Mouse (Mus musculus) stomach, embryonic 16.5 days (tissue): ENCODE measurements around the gene Fam124b. TPM values are rescaled to one million over a fixed set of nuclear protein-coding genes. Genes with fewer than 3 reads are reported as not detected.

ENCODE experiments used
- ATAC-seq: fragments of 200-750 bp; cut with Nextera tagmentation; 2 replicates; pipeline ENCODE4 v1.8.0; 2017; ENCODE audit warnings: moderate number of reproducible peaks, moderate TSS enrichment; ENCODE audit not compliant: insufficient read depth, low FRiP score
- H3K27ac ChIP-seq: fragments of 300-500 bp; sonication (generic); 2 replicates; pipeline ENCODE4 v1.5.1; 2014; ENCODE audit warnings: low read length
- H3K27me3 ChIP-seq: fragments of 300-500 bp; sonication (generic); 2 replicates; pipeline ENCODE4 v1.6.1; 2014; ENCODE audit warnings: low read length, control low read depth, mixed read lengths; ENCODE audit not compliant: control insufficient read depth, insufficient read depth
- H3K36me3 ChIP-seq: fragments of 300-500 bp; sonication (generic); 2 replicates; pipeline ENCODE4 v1.6.1; 2014; ENCODE audit warnings: low read length; ENCODE audit not compliant: control insufficient read depth, insufficient read depth
- H3K4me1 ChIP-seq: fragments of 300-500 bp; sonication (generic); 2 replicates; pipeline ENCODE4 v1.6.1; 2014; ENCODE audit warnings: low read length, control low read depth, mixed read lengths; ENCODE audit not compliant: control insufficient read depth, insufficient read depth
- H3K4me2 ChIP-seq: fragments of 300-500 bp; sonication (generic); 2 replicates; pipeline ENCODE4 v1.6.1; 2014; ENCODE audit warnings: low read depth, low read length, mixed read lengths
- H3K4me3 ChIP-seq: fragments of 300-500 bp; sonication (generic); replicated peaks from 2 replicates; pipeline ENCODE4 v1.5.1; 2014; ENCODE audit warnings: mild to moderate bottlenecking, low read length
- H3K9ac ChIP-seq: fragments of 300-500 bp; sonication (generic); 2 replicates; pipeline ENCODE4 v1.6.1; 2014; ENCODE audit warnings: low read length
- H3K9me3 ChIP-seq: fragments of 300-500 bp; sonication (generic); replicated peaks from 2 replicates; pipeline ENCODE4 v1.6.1; 2016; ENCODE audit warnings: low read length, control low read depth; ENCODE audit not compliant: control insufficient read depth
- WGBS: fragments of 180-500 bp; shearing (Covaris S2); extraction: QIAGEN DNeasy Blood & Tissue Kit; methylation state at CpG from one replicate; pipeline ENCODE4 v1.1.7; 2014; 5-methylcytosine and 5-hydroxymethylcytosine counted together
- polyA plus RNA-seq: library from polyadenylated mRNA; unstranded; fragments of >200 nt; fragmentation: Nextera tagmentation; extraction: Ambion mirVana; gene quantifications from 2 replicates; pipeline ENCODE4 v1.2.1, GENCODE M21; 2015

Fam124b gene
- polyA plus RNA-seq, 1 experiment from 2014 or later: 0.71 TPM

GRCm38 (mm10) chr1:80239481-80239880, 21.2 kb upstream of the Fam124b start:
- Histone ChIP-seq H3K9me3 (no peaks in the 10 kb centered on the region), H3K4me2 (no peak overlapping the region), H3K27me3 (no peaks in the 10 kb centered on the region), H3K9ac (no peak overlapping the region), H3K4me3 (no peak overlapping the region), H3K4me1 (no peaks in the 10 kb centered on the region), H3K36me3 (no peaks in the 10 kb centered on the region), H3K27ac (no peak overlapping the region)
- no peak for ATAC-seq
- 72% methylated on average over 11 of the region's 11 CpGs for WGBS

GRCm38 (mm10) chr1:80236951-80237702, 18.9 kb upstream of the Fam124b start:
- Histone ChIP-seq H3K4me1 (no peaks in the 10 kb centered on the region), H3K27me3 (no peaks in the 10 kb centered on the region), H3K27ac (no peak overlapping the region), H3K36me3 (no peaks in the 10 kb centered on the region), H3K9ac (no peak overlapping the region), H3K4me2 (no peak overlapping the region), H3K4me3 (no peak overlapping the region), H3K9me3 (no peaks in the 10 kb centered on the region)
- no peak for ATAC-seq
- 67% methylated on average over 11 of the region's 11 CpGs for WGBS

GRCm38 (mm10) chr1:80236126-80236525, 17.9 kb upstream of the Fam124b start:
- 32% methylated on average over 1 of the region's 1 CpGs for WGBS
- H3K4me1 ChIP-seq: no peaks in the 10 kb centered on the region

GRCm38 (mm10) chr1:80230612-80231011, 12.3 kb upstream of the Fam124b start:
- Histone ChIP-seq H3K9me3 (no peaks in the 10 kb centered on the region), H3K4me1 (no peaks in the 10 kb centered on the region), H3K4me2 (no peak overlapping the region), H3K4me3 (no peak overlapping the region), H3K27ac (no peak overlapping the region), H3K27me3 (no peaks in the 10 kb centered on the region), H3K36me3 (no peaks in the 10 kb centered on the region), H3K9ac (no peak overlapping the region)
- no peak for ATAC-seq
- WGBS: 74% methylated on average over 1 of the region's 1 CpGs

More at GRCm38 (mm10) chr1:80236126-80236525, 17.9 kb upstream of the Fam124b start:
- Histone ChIP-seq H3K9ac (no peak overlapping the region), H3K36me3 (no peaks in the 10 kb centered on the region), H3K27ac (no peak overlapping the region), H3K4me2 (no peak overlapping the region), H3K4me3 (no peak overlapping the region), H3K9me3 (no peaks in the 10 kb centered on the region), H3K27me3 (no peaks in the 10 kb centered on the region)
- no peak for ATAC-seq

- Histone ChIP-seq H3K4me3 (no peak overlapping the region), H3K27ac (peak overlapping the region; percentile 1; the same call in 1 of the 2 replicates), H3K27me3 (no peaks in the 10 kb centered on the region), H3K36me3 (no peaks in the 10 kb centered on the region), H3K4me2 (no peak overlapping the region), H3K4me1 (no peaks in the 10 kb centered on the region; the same call in 1 of the 2 replicates), H3K9ac (no peak overlapping the region), H3K9me3 (no peaks in the 10 kb centered on the region)
- 30% methylated on average over 3 of the region's 3 CpGs for WGBS
- no peak; the same call in 1 of the 2 replicates for ATAC-seq
Observed at GRCm38 (mm10) chr1:80224839-80225412, 6.7 kb upstream of the Fam124b start.

GRCm38 (mm10) chr1:80221151-80221550, 2.9 kb upstream of the Fam124b start:
- H3K9ac ChIP-seq: no peak overlapping the region
- H3K27me3 ChIP-seq: no peaks in the 10 kb centered on the region
- peak overlapping the region; percentile 31; the same call in 1 of the 2 replicates for H3K27ac ChIP-seq
- H3K4me3 ChIP-seq: no peak overlapping the region
- WGBS: 45% methylated on average over 4 of the region's 4 CpGs
- H3K4me2 ChIP-seq: no peak overlapping the region
- ATAC-seq: peak; percentile 60; the same call in 1 of the 2 replicates
- H3K9me3 ChIP-seq: no peaks in the 10 kb centered on the region
- H3K36me3 ChIP-seq: no peaks in the 10 kb centered on the region
- H3K4me1 ChIP-seq: no peaks in the 10 kb centered on the region; the same call in 1 of the 2 replicates

GRCm38 (mm10) chr1:80213826-80214225, 4.4 kb downstream of the Fam124b start:
- no peaks in the 10 kb centered on the region for H3K27me3 ChIP-seq
- H3K4me3 ChIP-seq: no peak overlapping the region; the same call in 1 of the 2 replicates
- H3K27ac ChIP-seq: peak overlapping the region; percentile 43; the same call in 1 of the 2 replicates
- ATAC-seq: peak; percentile 51; the same call in 1 of the 2 replicates
- no peaks in the 10 kb centered on the region; the same call in 1 of the 2 replicates for H3K4me1 ChIP-seq
- no peaks in the 10 kb centered on the region for H3K9me3 ChIP-seq
- no peaks in the 10 kb centered on the region for H3K36me3 ChIP-seq
- H3K4me2 ChIP-seq: peak overlapping the region; percentile 19; the same call in 1 of the 2 replicates
- H3K9ac ChIP-seq: peak overlapping the region; percentile 16; the same call in 1 of the 2 replicates
- WGBS: 54% methylated on average over 9 of the region's 9 CpGs

- Histone ChIP-seq H3K9ac (no peak overlapping the region), H3K9me3 (no peaks in the 10 kb centered on the region), H3K4me2 (peak overlapping the region; percentile 19; the same call in 1 of the 2 replicates), H3K4me3 (peak overlapping the region; percentile 15), H3K27me3 (no peaks in the 10 kb centered on the region), H3K36me3 (no peaks in the 10 kb centered on the region), H3K4me1 (no peaks in the 10 kb centered on the region; the same call in 1 of the 2 replicates), H3K27ac (peak overlapping the region; percentile 43)
- WGBS: 89% methylated on average over 10 of the region's 10 CpGs
- no peak for ATAC-seq
Observed at GRCm38 (mm10) chr1:80213146-80213545, 5.1 kb downstream of the Fam124b start.

- H3K4me3 ChIP-seq: no peak overlapping the region
- no peaks in the 10 kb centered on the region for H3K27me3 ChIP-seq
- H3K4me1 ChIP-seq: no peaks in the 10 kb centered on the region
- no peak overlapping the region for H3K27ac ChIP-seq
- H3K36me3 ChIP-seq: no peaks in the 10 kb centered on the region
- H3K4me2 ChIP-seq: no peak overlapping the region
- H3K9ac ChIP-seq: no peak overlapping the region
- no peaks in the 10 kb centered on the region for H3K9me3 ChIP-seq
- no peak for ATAC-seq
- 87% methylated on average over 3 of the region's 3 CpGs for WGBS
Observed at GRCm38 (mm10) chr1:80202314-80202713, 16.0 kb downstream of the Fam124b start.
